Mouse (Mus musculus) thymus, postnatal 4 days (tissue): Measurements from ENCODE around the gene Gda.

Experiments used
- DNase-seq: peaks from one replicate; pipeline ENCODE4 v3.0.0; 2021

The Gda gene

DNA sequence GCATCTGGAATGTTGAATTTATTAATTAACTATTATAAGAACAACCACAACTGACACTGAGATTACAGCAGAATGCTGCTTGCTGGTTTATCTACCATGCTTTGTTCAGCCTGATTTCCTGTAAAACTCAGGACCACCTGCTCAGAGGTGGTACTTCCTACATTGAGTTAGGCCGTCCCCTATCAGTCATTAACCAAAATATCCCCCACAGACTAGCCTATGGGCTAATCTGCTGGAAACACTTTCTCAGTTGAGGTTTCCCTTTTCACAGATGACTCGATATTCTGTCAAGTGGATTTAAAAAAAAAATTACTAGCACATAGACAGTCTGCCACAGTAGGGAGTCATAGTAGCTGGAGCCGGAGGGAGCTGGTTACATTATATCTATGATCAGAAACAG, 31.5 kb downstream of the Gda start:
- DNase-seq: no peak

DNA sequence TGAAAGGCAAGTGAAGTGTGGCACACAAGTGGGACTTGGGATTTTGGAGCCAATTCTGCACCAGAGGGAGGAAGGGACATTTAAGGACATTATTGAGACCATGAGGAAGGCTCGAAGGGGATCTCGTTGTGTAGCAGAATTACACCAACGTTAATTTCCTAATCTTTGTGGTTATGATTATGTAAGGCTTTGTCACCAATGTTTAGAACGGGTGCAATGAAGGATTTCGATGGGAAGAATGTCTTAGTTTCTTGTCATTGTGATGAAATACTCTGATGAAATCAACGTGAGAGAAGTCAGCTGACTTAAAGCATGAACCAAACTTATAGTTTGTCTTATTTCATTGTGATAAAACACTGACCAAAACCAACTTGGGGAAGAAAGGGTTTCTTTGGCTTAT, 32.4 kb downstream of the Gda start:
- no peak for DNase-seq

DNA sequence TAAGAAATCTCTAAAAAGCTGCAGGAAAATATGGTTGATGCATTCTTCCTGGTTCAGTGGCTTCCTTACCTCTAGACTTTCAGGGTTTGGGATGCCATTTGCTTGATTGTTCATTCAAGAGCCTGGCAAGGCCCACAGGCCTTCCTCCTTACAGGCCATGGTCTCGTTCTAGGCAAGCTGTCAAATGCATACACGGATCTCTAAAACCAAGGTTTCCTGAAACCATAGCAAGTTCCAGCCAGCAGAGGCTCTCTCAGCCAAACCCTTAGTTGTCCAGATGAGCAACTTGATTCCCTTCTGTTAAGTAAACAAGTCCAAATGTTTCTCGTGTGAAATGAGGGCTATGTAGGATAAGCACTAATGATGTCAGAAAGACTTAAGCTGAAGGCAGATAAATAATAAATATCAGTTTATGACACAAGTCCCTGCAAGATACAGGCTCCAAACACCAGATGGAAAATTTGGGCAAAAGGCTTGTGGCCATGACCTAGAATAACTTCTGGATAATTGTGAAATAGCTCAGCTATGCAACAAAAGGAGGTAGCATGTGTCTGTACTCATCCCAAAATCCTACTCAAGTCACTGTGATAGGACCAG, 34.0 kb downstream of the Gda start:
- DNase-seq: no peak

DNA sequence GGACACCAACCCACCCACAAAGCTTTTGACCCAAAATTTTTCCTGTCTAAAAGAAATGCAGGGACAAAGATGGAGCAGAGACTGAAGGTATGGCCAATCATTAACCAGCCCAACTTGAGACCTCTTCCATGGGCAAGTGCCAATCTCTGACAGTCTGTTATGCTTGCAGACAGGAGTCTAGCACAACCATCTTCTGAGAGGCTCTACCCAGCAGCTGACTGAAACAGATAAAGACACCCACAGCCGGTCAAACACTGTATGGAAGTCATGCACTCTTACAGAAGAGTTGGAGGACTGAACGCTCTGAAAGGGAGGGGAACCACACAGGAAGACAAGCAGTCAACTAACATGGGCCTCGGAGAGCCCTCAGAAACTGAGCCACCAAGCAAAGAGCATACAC, 36.7 kb downstream of the Gda start:
- no peak for DNase-seq

DNA sequence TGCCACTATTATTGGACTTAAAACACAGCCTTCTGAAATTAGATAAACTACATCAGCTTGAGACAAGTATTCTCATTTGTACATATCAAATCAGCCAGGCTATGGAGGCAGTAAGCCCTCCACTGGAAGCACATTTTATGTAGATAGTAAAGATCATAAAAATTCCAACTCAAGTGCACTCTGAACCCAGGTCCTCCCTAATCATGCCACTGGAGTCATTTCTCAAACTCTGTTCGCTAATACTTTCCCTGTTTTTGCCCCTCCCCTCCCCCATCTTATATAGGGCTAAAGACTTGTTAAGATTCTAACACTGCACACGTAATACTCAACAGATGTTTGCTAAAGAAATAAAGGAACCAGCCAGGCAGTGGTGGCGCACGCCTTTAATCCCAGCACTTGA, 39.9 kb downstream of the Gda start:
- DNase-seq: no peak

DNA sequence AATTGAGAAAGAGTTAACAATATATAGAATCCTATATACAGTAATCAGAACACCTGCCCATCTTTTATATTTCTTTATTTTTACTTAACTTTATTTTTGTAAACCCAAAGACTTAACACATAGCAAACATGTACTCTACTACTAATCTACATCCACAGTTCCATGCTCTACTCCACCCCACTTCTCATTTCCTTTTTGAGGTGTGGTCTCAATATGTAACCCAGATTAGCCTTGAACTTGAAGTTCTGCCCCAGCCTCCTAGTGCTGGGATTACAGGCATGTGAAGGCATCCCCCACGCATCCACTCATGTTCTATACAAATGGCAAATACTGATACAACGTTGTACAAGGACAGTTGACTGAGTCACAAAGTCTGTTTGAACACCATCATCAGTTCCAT, 40.4 kb downstream of the Gda start:
- DNase-seq: no peak

DNA sequence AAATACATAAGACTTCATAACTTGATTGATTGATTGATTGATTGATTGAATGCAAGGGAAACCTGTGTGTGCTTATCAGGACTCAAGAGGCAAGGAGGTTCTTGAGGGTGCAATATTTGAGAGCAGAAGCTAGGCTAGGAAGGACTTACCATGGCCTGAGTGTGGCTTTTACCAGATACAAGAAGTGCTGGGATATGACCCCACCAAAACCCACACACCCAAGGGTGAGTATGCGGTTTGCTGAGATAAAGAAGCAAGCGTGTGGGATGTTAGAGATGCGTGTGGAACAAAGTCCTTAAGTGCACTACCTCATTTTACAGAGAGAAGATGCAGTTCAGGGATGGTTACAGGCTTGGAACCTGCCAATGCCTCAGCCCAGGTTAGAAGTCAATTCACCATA, 41.0 kb downstream of the Gda start:
- DNase-seq: no peak

DNA sequence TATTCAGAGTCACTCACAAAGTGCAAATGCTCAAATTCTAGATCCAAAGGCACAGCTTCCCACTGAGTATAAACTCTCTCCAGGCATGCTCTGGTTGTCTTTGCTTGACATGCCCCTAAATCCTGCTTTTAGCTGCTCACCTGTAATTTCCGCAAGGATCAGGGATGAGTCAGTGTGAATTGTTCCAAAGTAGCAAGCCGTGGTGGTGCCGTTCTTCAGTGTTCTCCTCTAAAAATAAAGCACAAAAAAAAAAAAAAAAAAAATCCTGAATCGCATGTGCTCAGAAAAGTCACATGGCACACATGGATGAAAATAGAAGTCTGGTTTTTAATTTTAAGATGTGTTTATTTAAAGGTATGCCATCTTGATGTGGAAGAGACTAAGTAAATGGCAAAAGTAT, 47.9 kb downstream of the Gda start:
- DNase-seq: no peak

DNA sequence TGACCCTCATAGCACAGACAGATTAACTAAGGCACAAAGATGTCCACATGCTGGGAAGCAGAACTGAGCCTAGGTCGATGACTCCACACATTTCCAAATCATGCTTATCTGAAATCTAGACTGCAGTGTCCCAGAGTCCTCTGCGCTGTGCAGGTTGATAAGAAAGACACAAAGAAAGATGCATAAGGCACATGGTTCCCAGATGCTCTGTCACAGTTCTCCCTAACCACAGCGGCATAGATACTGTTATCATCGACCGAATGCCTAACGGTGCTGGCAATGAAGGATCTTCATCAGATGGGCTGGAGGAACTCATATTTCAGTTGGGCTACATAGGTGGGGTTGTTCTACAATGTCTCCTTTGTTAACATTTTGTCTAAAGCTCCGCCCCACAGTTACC, 49.5 kb downstream of the Gda start:
- DNase-seq: no peak

DNA sequence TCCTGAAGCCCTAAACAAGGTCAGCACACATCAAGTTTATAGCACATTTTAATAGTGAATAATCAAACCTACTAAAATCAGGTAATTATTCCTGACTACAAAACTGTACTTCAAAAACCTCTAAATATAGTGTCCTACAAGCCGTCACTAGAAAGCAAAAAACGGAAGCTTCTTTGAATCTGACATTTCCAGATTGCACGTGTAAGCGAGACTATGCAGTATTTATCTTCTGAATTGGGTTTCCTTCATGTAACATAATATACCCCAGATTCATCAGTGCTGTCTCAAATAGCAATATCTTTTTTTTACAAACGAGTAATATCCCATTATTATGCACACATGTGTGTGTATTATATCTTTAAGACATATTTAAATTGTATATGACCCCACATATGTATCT, 54.8 kb downstream of the Gda start:
- DNase-seq: no peak

DNA sequence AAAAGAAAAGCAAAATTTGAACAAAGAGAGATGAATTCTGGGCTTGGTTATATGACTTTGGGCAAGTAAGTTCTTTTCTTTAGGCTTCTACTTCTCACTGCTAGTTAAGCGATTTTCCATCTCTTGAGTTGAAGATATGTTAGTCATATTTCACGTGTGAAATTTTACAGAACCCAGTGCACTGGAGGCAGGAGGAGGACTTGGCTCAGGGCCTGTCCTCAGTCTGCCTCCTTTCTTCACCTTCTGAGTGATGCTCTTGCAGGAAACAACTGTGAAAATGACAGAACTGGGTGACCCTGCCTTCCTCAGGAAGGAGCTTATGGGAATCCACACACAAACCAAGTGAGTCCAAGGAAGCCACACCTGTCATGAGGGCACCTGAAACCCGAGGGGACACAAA, 57.9 kb downstream of the Gda start:
- no peak for DNase-seq

DNA sequence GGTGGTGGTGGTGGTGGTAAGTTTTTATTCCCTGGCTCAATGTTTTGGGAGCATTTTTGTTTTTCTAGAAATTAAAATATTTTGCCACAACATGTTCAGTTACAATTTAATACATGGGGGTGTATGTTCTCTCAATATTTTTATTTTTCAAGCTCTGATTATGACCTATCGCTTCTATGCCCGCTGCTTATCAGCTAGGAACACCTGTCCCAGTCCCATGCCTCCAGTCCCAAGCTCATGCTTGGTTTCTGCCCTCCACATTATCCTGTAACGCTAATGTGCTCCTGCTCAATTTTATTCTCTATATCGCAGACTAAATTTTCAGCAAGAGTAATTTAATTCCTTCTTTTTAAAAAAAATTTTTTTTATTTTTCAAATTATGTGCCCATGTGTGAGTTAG, 64.1 kb downstream of the Gda start:
- DNase-seq: no peak

DNA sequence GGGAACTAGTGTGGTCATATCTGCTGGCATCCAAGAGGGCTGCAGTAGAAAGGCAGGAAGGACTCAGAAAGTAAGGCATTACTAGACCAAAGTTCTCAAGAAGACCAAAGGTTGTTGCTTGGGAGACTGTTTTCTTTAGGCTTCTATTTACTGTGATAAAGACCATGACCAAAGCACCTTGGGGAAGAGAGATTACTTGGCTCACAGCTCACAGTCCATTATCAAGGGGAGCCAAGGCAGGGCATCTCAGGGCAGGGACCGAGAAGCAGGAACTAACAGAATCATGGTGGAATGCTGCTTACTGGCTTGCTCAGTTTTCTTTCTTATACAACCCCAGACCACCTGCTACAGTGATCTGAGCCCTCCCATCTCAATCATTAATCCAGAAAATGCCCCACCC, 65.9 kb downstream of the Gda start:
- DNase-seq: no peak

DNA sequence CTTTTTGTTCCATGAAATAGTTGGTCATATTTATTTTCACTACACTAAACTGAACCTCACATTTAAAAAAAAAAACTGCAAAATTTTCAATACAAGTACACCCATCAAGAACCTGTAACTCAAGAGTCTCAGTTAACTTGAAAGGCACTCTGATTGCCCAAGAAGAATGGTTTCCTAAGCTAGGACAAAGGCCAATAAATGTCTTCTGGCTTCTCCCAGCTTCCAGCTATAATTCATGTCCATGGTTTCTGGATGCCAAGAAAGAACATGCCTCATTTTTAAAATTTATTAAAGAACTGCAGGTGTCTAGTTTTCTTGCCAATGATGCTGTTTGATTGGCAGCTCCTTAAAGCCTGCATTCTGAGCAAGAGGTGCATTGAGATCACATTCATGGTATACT, 75.3 kb downstream of the Gda start:
- no peak for DNase-seq

DNA sequence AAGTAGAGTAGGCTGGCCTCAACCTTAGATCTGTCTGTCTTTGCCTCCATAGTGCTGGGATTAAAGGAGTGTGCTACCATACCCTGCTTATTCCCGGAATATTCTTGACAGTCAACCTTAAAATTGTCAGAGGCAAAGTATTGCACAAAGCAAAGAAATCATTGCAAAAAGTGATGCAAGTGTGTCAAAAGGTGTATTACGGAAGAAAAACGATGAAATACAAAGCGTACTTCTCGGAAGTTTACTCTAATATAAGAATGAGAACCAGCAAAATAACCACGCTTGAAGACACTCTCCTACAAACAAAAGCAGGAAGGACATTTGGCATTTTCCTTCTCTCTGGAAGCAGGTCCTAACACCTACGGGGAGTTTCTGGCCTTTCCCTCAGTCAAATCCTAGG, 76.9 kb downstream of the Gda start:
- DNase-seq: no peak

DNA sequence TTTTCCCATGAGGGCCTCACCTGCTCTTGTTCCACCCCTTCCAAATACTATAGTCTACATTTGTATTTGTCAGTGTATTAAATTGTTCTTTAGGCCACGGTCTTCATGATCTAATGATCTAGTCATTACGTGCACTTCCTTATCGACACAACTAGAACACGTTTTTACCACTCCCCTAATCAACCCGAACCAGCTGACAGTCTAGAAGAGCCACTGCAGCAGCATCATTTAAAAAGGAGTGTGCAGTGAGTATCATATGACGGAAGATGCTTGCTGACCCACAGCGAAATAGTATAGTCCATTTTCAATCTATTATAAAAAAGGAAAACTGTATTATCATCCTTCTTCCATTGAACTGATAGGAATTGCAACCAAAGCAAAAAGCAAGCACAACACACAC, 82.3 kb downstream of the Gda start:
- DNase-seq: no peak

DNA sequence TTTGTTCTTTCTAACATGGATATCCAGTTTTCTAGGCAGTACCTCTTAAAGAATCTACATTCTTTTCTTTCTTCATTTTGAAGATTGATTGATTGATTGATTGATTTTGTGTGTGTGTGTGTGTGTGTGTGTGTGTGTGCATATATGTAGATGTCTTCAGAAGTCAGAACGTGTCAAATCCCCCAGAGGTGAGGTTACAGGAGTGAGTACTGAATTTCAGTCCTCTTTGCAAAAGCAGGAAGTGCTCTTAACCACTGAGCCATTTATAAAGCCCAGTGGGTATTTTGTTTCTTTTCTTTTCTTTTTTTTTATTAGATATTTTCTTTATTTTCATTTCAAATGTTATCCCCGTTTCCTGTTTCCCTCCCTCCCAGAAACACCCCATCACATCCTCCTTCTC, 86.4 kb downstream of the Gda start:
- DNase-seq: no peak

DNA sequence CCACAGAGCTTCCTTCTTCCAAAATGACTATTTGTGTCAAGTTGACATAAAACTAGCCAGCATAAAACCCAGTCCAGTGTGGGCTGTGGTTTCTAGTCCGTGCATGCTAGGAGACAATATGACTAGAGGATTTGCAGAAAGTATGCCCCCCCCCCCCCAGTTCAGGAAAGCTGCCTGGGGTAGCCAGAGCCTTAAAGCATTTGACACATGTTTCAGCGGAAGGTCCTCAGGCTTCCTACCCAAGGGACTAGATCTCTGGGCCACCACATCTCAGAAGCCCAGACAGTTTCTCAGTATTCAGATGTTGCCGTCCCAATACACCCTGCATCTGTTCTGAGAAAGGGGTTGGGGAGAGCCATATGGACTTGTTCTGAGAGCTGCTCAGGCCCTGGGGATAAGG, 89.0 kb downstream of the Gda start:
- DNase-seq: no peak

DNA sequence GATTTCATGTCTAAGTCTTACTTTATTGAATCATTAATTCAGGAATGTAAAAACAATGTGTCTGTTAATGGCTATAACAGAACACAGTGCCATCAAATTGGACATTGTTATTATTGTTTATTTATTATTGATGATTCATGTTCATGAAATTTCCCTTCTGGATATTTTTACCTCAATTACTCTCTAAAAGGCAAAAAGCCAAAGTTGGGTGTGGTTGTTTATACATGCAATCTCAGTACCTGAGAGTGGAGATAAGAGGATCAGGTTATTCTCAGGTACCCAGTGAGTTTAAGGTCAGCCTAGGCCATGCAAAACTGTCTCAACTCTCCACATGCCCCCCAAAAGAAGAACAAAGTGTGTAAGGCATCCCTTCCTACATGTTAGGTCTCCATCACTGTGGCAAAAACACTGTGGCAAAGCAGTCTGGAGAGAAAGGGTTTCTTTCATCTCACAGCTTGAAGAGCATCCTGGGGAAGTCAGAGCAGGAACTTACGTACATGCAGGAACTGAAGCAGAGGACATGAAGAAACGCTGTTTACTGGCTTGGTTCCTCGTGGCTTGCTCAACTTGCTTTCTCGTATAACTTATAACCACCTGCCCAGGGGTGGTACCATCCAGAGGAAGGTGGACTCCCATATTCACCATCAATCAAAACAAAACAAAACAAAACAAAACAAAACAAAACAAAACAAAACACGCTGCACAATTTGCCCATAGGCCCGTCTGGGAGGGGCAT, 89.6 kb downstream of the Gda start:
- DNase-seq: no peak

DNA sequence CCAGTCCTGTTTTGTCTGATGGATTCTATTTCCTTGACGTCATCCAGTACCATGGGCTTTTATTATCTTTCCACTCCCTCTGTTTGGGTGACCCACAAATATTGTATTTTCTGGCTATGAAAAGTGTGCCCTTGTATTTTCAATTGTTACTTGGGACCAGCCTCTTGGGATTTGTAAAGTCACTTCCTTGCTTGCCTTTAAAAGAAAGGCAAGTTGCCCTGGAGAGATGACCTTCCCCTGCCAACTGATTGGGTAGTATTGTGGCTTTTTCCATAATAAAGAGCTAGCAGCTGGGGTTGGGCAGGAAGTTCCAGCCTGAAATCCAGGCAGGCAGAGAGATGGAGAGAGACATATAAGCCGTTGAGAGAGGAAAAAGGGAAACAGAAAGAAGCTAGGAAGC, 91.5 kb downstream of the Gda start:
- DNase-seq: no peak

DNA sequence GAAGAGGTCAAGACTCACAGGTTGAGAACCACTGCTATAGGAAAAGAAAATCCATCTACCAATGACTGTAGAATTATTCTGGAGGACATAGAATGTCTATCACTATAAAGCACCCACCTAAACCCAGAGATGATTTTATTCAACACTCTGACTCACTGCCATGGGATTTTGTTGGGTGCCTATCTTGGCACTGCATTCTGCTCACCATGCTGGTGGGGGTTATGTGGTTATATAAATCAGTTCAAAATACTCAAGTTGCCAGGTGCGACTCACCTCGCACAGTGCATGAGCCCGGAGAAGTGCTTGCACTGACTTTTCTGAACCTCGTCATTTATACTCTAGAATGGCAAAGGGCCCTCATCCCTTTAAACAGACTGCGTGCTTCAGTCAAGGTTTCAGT, 94.0 kb downstream of the Gda start:
- no peak for DNase-seq

DNA sequence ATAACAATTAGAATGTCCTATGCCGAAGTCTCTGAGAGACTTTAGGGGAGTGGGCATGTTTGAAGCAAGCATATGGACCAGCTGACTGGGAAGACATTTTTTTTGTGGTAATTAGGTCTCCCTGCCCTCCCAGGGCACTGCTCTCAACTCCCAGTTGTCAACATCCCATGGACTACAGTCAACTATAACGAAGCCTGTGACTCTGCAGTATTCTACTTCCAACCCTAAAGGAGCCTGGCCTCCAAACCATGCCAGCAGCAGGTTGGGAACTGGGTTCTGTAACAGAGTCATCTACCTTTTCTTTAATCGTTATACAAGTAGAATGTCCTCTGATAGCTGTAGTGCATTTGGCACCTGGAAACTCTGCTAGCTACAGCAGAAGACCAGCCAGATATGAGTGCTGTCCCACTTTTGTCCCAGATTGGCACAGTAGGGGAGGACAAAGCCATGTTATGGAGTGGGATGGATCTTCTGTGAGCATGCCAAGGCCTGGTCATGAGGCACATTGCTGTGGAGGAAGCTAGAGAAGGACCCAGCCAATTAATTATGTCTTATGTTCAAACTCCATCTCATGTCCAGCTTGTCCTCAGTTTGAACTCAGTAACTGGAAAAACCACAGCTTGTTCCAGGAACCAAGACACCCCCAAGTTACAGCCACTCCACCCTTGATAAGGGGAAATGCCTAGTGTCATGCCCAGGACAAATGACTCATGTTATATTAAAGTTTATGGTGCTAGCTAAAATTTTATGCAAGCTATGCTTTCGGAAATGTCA, 96.6 kb downstream of the Gda start:
- no peak for DNase-seq

DNA sequence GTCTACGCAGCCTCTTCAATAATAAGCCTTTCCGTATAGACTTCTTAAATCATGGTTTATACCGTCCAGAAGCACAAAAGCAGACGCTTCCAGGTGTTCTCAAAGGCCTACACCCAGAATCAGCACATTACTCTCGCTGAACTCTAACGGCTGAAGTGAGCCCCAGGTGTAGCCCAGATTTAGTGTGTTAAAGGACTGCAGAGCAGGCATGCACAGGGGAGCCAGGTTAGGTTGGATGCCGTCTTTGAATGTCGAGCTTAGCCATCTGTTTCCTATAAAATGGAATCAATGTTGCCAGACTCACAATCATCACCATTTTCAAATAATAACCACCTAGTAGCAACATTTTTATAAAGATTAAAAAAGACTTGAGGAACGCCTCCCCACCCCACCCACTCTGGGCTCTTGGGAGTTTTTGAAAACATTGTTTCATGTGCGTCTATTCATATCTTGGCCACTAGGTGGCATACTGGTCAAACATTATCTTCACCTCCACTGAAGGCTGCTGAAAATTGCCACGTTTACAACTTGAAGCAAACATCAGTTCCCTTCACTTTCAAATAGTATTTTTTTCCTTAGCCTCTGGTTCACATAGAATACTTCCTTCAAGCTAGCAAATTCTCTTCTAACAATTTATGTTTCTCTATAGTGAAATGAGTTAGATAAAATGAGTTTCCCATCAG, 100.0 kb downstream of the Gda start:
- peak; percentile 40 for DNase-seq
